Mouse (Mus musculus) MEL (cell line): ENCODE data around the gene Acox3. TPM values are rescaled to one million over a fixed set of nuclear protein-coding genes. Genes with fewer than 3 reads are reported as not detected.

Source experiments
- DNase-seq: peaks from one replicate; pipeline ENCODE4 v3.0.0; 2011; ENCODE audit warnings: low read depth, low spot score
- H3K27ac ChIP-seq: 2 replicates; pipeline ENCODE4 v1.5.1; 2012; ENCODE audit warnings: low read depth, mild to moderate bottlenecking, control low read depth, low read length, moderate library complexity; ENCODE audit not compliant: control insufficient read depth
- H3K27me3 ChIP-seq, 2 experiments: fragments of 150-350 bp in 1 of 2; sonication (generic) in 1 of 2; 2 replicates each; pipeline ENCODE4 v1.6.1; 2012; ENCODE audit warnings: low read length in 2 of 2, mild to moderate bottlenecking in 2 of 2, improper control_type of control experiment in 1 of 2, moderate library complexity in 1 of 2; ENCODE audit not compliant: insufficient read depth in 2 of 2, control insufficient read depth in 1 of 2
- H3K36me3 ChIP-seq, 2 experiments: 2 replicates each; pipeline ENCODE4 v1.6.1; 2012 to 2014; ENCODE audit warnings: low read length in 2 of 2, improper control_type of control experiment in 1 of 2, inconsistent platforms in 1 of 2, mild to moderate bottlenecking in 1 of 2; ENCODE audit not compliant: insufficient read depth in 2 of 2, control insufficient read depth in 1 of 2
- H3K4me1 ChIP-seq, 2 experiments: fragments of 150-350 bp in 1 of 2; sonication (generic) in 1 of 2; 2 replicates each; pipeline ENCODE4 v1.6.1; 2012; ENCODE audit warnings: low read length in 2 of 2, improper control_type of control experiment in 1 of 2, mild to moderate bottlenecking in 1 of 2; ENCODE audit not compliant: insufficient read depth in 2 of 2, control insufficient read depth in 1 of 2
- H3K4me3 ChIP-seq, 2 experiments: fragments of 150-350 bp in 1 of 2; sonication (generic) in 1 of 2; 2 replicates each; pipeline ENCODE4 v1.5.1; 2012; ENCODE audit warnings: low read depth in 2 of 2, low read length in 2 of 2, mild to moderate bottlenecking in 2 of 2, moderate library complexity in 2 of 2, control low read depth in 1 of 2, improper control_type of control experiment in 1 of 2; ENCODE audit not compliant: control insufficient read depth in 1 of 2, insufficient read depth in 1 of 2
- H3K79me2 ChIP-seq: 2 replicates; pipeline ENCODE4 v1.6.1; 2012; ENCODE audit warnings: mild to moderate bottlenecking, low read length, moderate library complexity; ENCODE audit not compliant: control insufficient read depth, poor library complexity, insufficient read depth
- H3K9ac ChIP-seq: 2 replicates; pipeline ENCODE4 v1.6.1; 2012; ENCODE audit warnings: low read depth, mild to moderate bottlenecking, control low read depth, low read length, moderate library complexity; ENCODE audit not compliant: control insufficient read depth, poor library complexity, severe bottlenecking
- H3K9me3 ChIP-seq: fragments of 150-350 bp; sonication (generic); replicated peaks from 2 replicates; pipeline ENCODE4 v1.6.1; 2012; ENCODE audit warnings: mild to moderate bottlenecking, low read length, improper control_type of control experiment, moderate library complexity; ENCODE audit not compliant: insufficient read depth
- CHD1 ChIP-seq: IDR thresholded peaks from 2 replicates; pipeline ENCODE4 v1.6.1; 2012; ENCODE audit warnings: low read depth, mild to moderate bottlenecking, inconsistent platforms, low read length, improper control_type of control experiment
- CHD2 ChIP-seq: IDR thresholded peaks from 2 replicates; pipeline ENCODE4 v1.6.1; 2011; ENCODE audit warnings: low read length, improper control_type of control experiment
- E2F4 ChIP-seq: IDR thresholded peaks from 2 replicates; pipeline ENCODE4 v1.6.1; 2011; ENCODE audit warnings: low read depth, low read length, improper control_type of control experiment, borderline replicate concordance
- ELF1 ChIP-seq: IDR thresholded peaks from 2 replicates; pipeline ENCODE4 v1.6.1; 2014; ENCODE audit warnings: low read depth, mild to moderate bottlenecking, inconsistent platforms, low read length, improper control_type of control experiment, moderate library complexity
- EP300 ChIP-seq, 2 experiments: IDR thresholded peaks; 2 replicates each; pipeline ENCODE4 v1.6.1; 2011; ENCODE audit warnings: improper control_type of control experiment in 2 of 2, low read length in 2 of 2, low read depth in 1 of 2, mild to moderate bottlenecking in 1 of 2
- GABPA ChIP-seq: IDR thresholded peaks from 2 replicates; pipeline ENCODE4 v1.6.1; 2012; ENCODE audit warnings: low read depth, mild to moderate bottlenecking, inconsistent platforms, low read length, improper control_type of control experiment, moderate library complexity
- GATA1 ChIP-seq: IDR thresholded peaks from 2 replicates; pipeline ENCODE4 v1.6.1; 2011; ENCODE audit warnings: low read depth, low read length, improper control_type of control experiment
- HCFC1 ChIP-seq: IDR thresholded peaks from 2 replicates; pipeline ENCODE4 v1.6.1; 2012; ENCODE audit warnings: low read depth, mild to moderate bottlenecking, inconsistent platforms, low read length, improper control_type of control experiment, moderate library complexity
- JUND ChIP-seq: IDR thresholded peaks from 2 replicates; pipeline ENCODE4 v1.6.1; 2011; ENCODE audit warnings: low read depth, mild to moderate bottlenecking, improper control_type of control experiment, low read length
- KAT2A ChIP-seq: conservative IDR thresholded peaks from 2 replicates; pipeline ENCODE4 v1.6.1; 2012; ENCODE audit warnings: low read depth, low read length, improper control_type of control experiment, inconsistent platforms
- MAFK ChIP-seq: IDR thresholded peaks from 2 replicates; pipeline ENCODE4 v1.6.1; 2011; ENCODE audit warnings: low read depth, mild to moderate bottlenecking, low read length, improper control_type of control experiment, borderline replicate concordance
- MAX ChIP-seq: IDR thresholded peaks from 2 replicates; pipeline ENCODE4 v1.6.1; 2011; ENCODE audit warnings: low read length, improper control_type of control experiment
- MAZ ChIP-seq: IDR thresholded peaks from 2 replicates; pipeline ENCODE4 v1.6.1; 2012; ENCODE audit warnings: low read depth, mild to moderate bottlenecking, inconsistent platforms, low read length, improper control_type of control experiment
- MEF2A ChIP-seq: IDR thresholded peaks from 2 replicates; pipeline ENCODE4 v1.6.1; 2014; ENCODE audit warnings: low read depth, mild to moderate bottlenecking, inconsistent platforms, low read length, improper control_type of control experiment; ENCODE audit not compliant: poor library complexity, insufficient replicate concordance, severe bottlenecking; ENCODE audit errors: extremely low read depth
- MXI1 ChIP-seq: IDR thresholded peaks from 2 replicates; pipeline ENCODE4 v1.6.1; 2011; ENCODE audit warnings: mild to moderate bottlenecking, low read depth, low read length, improper control_type of control experiment
- MYB ChIP-seq: IDR thresholded peaks from 2 replicates; pipeline ENCODE4 v1.6.1; 2011; ENCODE audit warnings: mild to moderate bottlenecking, low read depth, low read length, improper control_type of control experiment
- MYC ChIP-seq: IDR thresholded peaks from 2 replicates; pipeline ENCODE4 v1.6.1; 2011; ENCODE audit warnings: low read depth, mild to moderate bottlenecking, low read length, improper control_type of control experiment, moderate library complexity
- NELFE ChIP-seq: IDR thresholded peaks from 2 replicates; pipeline ENCODE4 v1.6.1; 2011; ENCODE audit warnings: low read depth, low read length, improper control_type of control experiment
- NRF1 ChIP-seq: IDR thresholded peaks from 2 replicates; pipeline ENCODE4 v1.6.1; 2014; ENCODE audit warnings: low read depth, mild to moderate bottlenecking, inconsistent platforms, low read length, improper control_type of control experiment, moderate library complexity; ENCODE audit not compliant: poor library complexity, insufficient read depth, severe bottlenecking
- POLR2A ChIP-seq, 2 experiments: IDR thresholded peaks; 2 replicates each; pipeline ENCODE4 v1.6.1; 2011 to 2012; ENCODE audit warnings: low read length in 2 of 2, mild to moderate bottlenecking in 2 of 2, control low read depth in 1 of 2, improper control_type of control experiment in 1 of 2, low read depth in 1 of 2, moderate library complexity in 1 of 2; ENCODE audit not compliant: control insufficient read depth in 1 of 2, insufficient read depth in 1 of 2, poor library complexity in 1 of 2
- POLR2AphosphoS2 ChIP-seq: IDR thresholded peaks from 2 replicates; pipeline ENCODE4 v1.6.1; 2011; ENCODE audit warnings: low read length, improper control_type of control experiment
- POLR2AphosphoS5 ChIP-seq: IDR thresholded peaks from 2 replicates; pipeline ENCODE4 v1.6.1; 2012; ENCODE audit warnings: low read depth, borderline replicate concordance, mild to moderate bottlenecking, inconsistent platforms, low read length, moderate library complexity, mixed read lengths
- RAD21 ChIP-seq: IDR thresholded peaks from 2 replicates; pipeline ENCODE4 v1.6.1; 2011; ENCODE audit warnings: mild to moderate bottlenecking, low read depth, low read length, improper control_type of control experiment
- RCOR1 ChIP-seq: IDR thresholded peaks from 2 replicates; pipeline ENCODE4 v1.6.1; 2012; ENCODE audit warnings: low read depth, mild to moderate bottlenecking, inconsistent platforms, low read length, improper control_type of control experiment
- SIN3A ChIP-seq: IDR thresholded peaks from 2 replicates; pipeline ENCODE4 v1.6.1; 2012; ENCODE audit warnings: low read length, improper control_type of control experiment, inconsistent platforms
- SMC3 ChIP-seq: IDR thresholded peaks from 2 replicates; pipeline ENCODE4 v1.6.1; 2011; ENCODE audit warnings: low read depth, low read length, improper control_type of control experiment
- TAL1 ChIP-seq: IDR thresholded peaks from 2 replicates; pipeline ENCODE4 v1.6.1; 2012; ENCODE audit warnings: mild to moderate bottlenecking, inconsistent platforms, low read length, moderate library complexity, mixed read lengths
- TBP ChIP-seq: IDR thresholded peaks from 2 replicates; pipeline ENCODE4 v1.8.0; 2011; ENCODE audit warnings: low read depth, low read length, improper control_type of control experiment
- TCF12 ChIP-seq: IDR thresholded peaks from 2 replicates; pipeline ENCODE4 v1.6.1; 2014; ENCODE audit warnings: low read depth, mild to moderate bottlenecking, inconsistent platforms, low read length, improper control_type of control experiment, moderate library complexity
- UBTF ChIP-seq: IDR thresholded peaks from 2 replicates; pipeline ENCODE4 v1.6.1; 2012; ENCODE audit warnings: low read depth, mild to moderate bottlenecking, inconsistent platforms, low read length, improper control_type of control experiment, moderate library complexity, borderline replicate concordance; ENCODE audit not compliant: insufficient read depth
- USF1 ChIP-seq: IDR thresholded peaks from 2 replicates; pipeline ENCODE4 v1.6.1; 2014; ENCODE audit warnings: low read depth, mild to moderate bottlenecking, inconsistent platforms, low read length, improper control_type of control experiment, moderate library complexity
- USF2 ChIP-seq, 2 experiments: IDR thresholded peaks; 2 replicates each; pipeline ENCODE4 v1.6.1; 2011 to 2012; ENCODE audit warnings: improper control_type of control experiment in 2 of 2, low read length in 2 of 2, borderline replicate concordance in 1 of 2, inconsistent platforms in 1 of 2, low read depth in 1 of 2, mild to moderate bottlenecking in 1 of 2; ENCODE audit not compliant: insufficient read depth in 1 of 2
- ZKSCAN1 ChIP-seq: IDR thresholded peaks from 2 replicates; pipeline ENCODE4 v1.6.1; 2012; ENCODE audit warnings: low read depth, mild to moderate bottlenecking, inconsistent platforms, low read length, improper control_type of control experiment, moderate library complexity
- ZMIZ1 ChIP-seq: IDR thresholded peaks from 2 replicates; pipeline ENCODE4 v1.6.1; 2012; ENCODE audit warnings: low read depth, mild to moderate bottlenecking, inconsistent platforms, low read length, improper control_type of control experiment, moderate library complexity
- ZNF384 ChIP-seq: IDR thresholded peaks from 2 replicates; pipeline ENCODE4 v1.6.1; 2012; ENCODE audit warnings: low read depth, mild to moderate bottlenecking, inconsistent platforms, low read length, improper control_type of control experiment
- polyA plus RNA-seq, 2 experiments: library from polyadenylated mRNA; stranded (reverse) in 1 of 2; unstranded in 1 of 2; fragments of >175 nt in 1 of 2; fragments of >200 nt in 1 of 2; gene quantifications; 2 replicates each; pipeline versions ENCODE4 v1.2.1 to v1.2.4; 2012; ENCODE audit warnings: low replicate concordance in 2 of 2, low read depth in 1 of 2; ENCODE audit not compliant: insufficient read length in 2 of 2, insufficient read depth in 1 of 2, missing spikeins in 1 of 2
- total RNA-seq: library from RNA; depleted of rRNA; stranded (reverse); fragments of 300-350 nt; gene quantifications from 2 replicates; pipeline ENCODE4 v1.2.3, GENCODE M21; 2012

Gene Acox3
- total and polyA plus RNA-seq, 3 experiments = 6.5 to 11.4 TPM; not detected in 1

DNA sequence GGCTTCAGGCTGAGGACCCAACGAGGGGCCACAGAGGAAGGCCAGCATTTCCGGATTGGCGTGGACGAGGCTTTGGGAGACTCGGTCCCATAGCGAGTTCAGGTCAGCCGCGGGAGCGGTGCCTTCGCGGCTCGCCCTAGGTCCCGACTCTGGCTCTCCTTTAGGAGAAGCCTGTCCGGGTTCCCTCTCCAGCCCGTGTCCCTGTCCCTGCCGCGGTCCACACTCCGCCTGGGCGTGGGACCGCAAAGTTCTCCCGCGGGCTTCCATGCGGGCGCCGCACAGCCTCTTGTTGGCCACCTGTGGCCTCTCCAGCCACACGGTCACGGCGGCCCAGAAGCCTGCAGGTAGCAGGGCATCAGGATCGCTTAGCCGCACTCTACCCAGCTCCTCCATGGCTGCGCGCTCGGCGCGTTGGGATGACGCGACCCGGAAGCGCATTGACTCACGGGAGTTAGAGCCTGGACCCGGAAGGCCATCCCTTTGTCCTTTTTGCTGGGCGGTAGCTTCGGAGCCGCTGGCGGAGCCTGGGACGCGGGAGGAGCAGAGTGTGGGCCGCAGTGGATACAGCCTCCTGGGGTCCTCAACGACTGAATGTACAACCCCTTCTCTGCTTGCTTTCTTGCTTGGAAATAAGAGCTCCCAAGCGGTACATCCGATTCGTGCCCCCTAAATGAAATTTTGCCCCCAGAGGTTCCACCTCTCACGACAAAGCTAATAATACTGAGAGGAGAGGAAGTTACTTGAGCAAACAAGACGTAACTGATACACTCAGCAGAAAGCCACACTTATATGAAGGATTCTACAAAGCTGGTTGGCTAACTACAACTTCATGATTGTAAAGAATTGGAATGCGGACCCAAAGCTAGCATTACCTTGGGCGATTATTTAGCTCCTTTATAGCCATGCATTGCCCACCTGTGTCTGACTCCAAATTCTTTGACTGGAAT lies 7.9 kb upstream of the Acox3 start, which contains the start of gene Trmt44:
Trmt44 (minus strand) TSS at position 418 of the 947 bp plus-strand sequence.
- Histone ChIP-seq H3K27ac (peak within 1 kb of the TSS; percentile 88), H3K9me3 (no peaks in the 10 kb centered on the region), H3K9ac (peak within 1 kb of the TSS; percentile 92), H3K4me3 (peak within 1 kb of the TSS; percentile 59 to 63), H3K36me3 (peaks cover 8 to 15% of the 10 kb centered on the region in 2 experiments), H3K27me3 (no peaks in the 10 kb centered on the region), H3K4me1 (peaks cover 5 to 29% of the 10 kb centered on the region in 2 experiments; a peak in 3 of 4 replicates), H3K79me2 (peaks cover 14% of the 10 kb centered on the region)
- peak; percentile 96 for DNase-seq
- TF ChIP-seq EP300 (IDR thresholded peaks at IDR 0.05; ENCODE audit: low read depth in 1 of 2, low read length in 2 of 2) (no peak), MYC (peak; percentile 77), MYB (no peak), RAD21 (no peak), JUND (no peak; the same call in 1 of the 2 replicates), POLR2AphosphoS5 (peak; percentile 82; the same call in 1 of the 2 replicates), HCFC1 (peak; percentile 98), CHD2 (peak; percentile 70), TAL1 (no peak), E2F4 (no peak), CHD1 (peak; percentile 67; the same call in 1 of the 2 replicates), SIN3A (peak; percentile 100), ZKSCAN1 (no peak), MAFK (no peak), MAX (peak; percentile 76; the same call in 1 of the 2 replicates), ZMIZ1 (peak; percentile 84; the same call in 1 of the 2 replicates), ZNF384 (no peak), POLR2AphosphoS2 (peak; percentile 96), KAT2A (peak; percentile 95), USF1 (no peak), NELFE (peak; percentile 98), GATA1 (0 out of 2 replicates have a peak, but pooled peaks have one; percentile 3), SMC3 (no peak), ELF1 (peak; percentile 100), POLR2A (IDR thresholded peaks at IDR 0.05; ENCODE audit: control insufficient read depth in 1 of 2, insufficient read depth in 1 of 2, low read depth in 1 of 2, low read length in 2 of 2, poor library complexity in 1 of 2) (peak; percentile 75 to 99), USF2 (IDR thresholded peaks at IDR 0.05; ENCODE audit: borderline replicate concordance in 1 of 2, insufficient read depth in 1 of 2, low read depth in 1 of 2, low read length in 2 of 2) (no peak), UBTF (peak; percentile 52; the same call in 1 of the 2 replicates), MEF2A (no peak), MAZ (peak; percentile 63; the same call in 1 of the 2 replicates), NRF1 (no peak), MXI1 (peak; percentile 98), TBP (peak; percentile 92), GABPA (no peak), TCF12 (peak; percentile 84), RCOR1 (no peak)
